Mouse (Mus musculus) embryonic facial prominence, embryonic 12.5 days (tissue): ENCODE data around the gene Mgll. TPM values are rescaled to one million over a fixed set of nuclear protein-coding genes. Genes with fewer than 3 reads are reported as not detected.
A peak's percentile ranks its signal among the peaks of the same experiment; 100 is the strongest.

Experiments used
- ATAC-seq: fragments of 200-750 bp; cut with Nextera tagmentation; 2 replicates; pipeline ENCODE4 v1.8.0; 2017; ENCODE audit not compliant: insufficient number of reproducible peaks, insufficient read depth, low FRiP score, low TSS enrichment
- H3K27ac ChIP-seq: fragments of 300-500 bp; sonication (generic); 2 replicates; pipeline ENCODE4 v1.5.1; 2016; ENCODE audit warnings: mild to moderate bottlenecking
- H3K27me3 ChIP-seq: fragments of 300-500 bp; sonication (generic); 2 replicates; pipeline ENCODE4 v1.6.1; 2016; ENCODE audit warnings: mild to moderate bottlenecking, moderate library complexity
- H3K36me3 ChIP-seq: fragments of 300-500 bp; sonication (generic); 2 replicates; pipeline ENCODE4 v1.6.1; 2016; ENCODE audit warnings: mild to moderate bottlenecking
- H3K4me1 ChIP-seq: fragments of 300-500 bp; sonication (generic); 2 replicates; pipeline ENCODE4 v1.6.1; 2016
- H3K4me2 ChIP-seq: fragments of 300-500 bp; sonication (generic); replicated peaks from 2 replicates; pipeline ENCODE4 v1.6.1; 2016; ENCODE audit warnings: mild to moderate bottlenecking, moderate library complexity
- H3K4me3 ChIP-seq: fragments of 300-500 bp; sonication (generic); 2 replicates; pipeline ENCODE4 v1.5.1; 2016; ENCODE audit warnings: mild to moderate bottlenecking
- H3K9ac ChIP-seq: fragments of 300-500 bp; sonication (generic); 2 replicates; pipeline ENCODE4 v1.6.1; 2016; ENCODE audit warnings: mild to moderate bottlenecking, moderate library complexity
- H3K9me3 ChIP-seq: fragments of 300-500 bp; sonication (generic); 2 replicates; pipeline ENCODE4 v1.6.1; 2016; ENCODE audit warnings: mild to moderate bottlenecking, moderate library complexity
- WGBS: fragments of 180-500 bp; shearing (Covaris S2); methylation state at CpG from one replicate; pipeline ENCODE4 v1.1.7; 2016; 5-methylcytosine and 5-hydroxymethylcytosine counted together
- polyA plus RNA-seq: library from polyadenylated mRNA; unstranded; fragments of >200 nt; fragmentation: Nextera tagmentation; extraction: Ambion mirVana; gene quantifications from 2 replicates; pipeline ENCODE4 v1.2.1, GENCODE M21; 2016

Mgll gene
- polyA plus RNA-seq, 1 experiment from 2014 or later: 8.0 TPM

GRCm38 (mm10) chr6:88721059-88721458, 3.2 kb upstream of the Mgll start:
- H3K4me1 ChIP-seq: 0 out of 2 replicates have a peak, but pooled peaks cover 3% of the 10 kb centered on the region
- no peak overlapping the region for H3K4me2 ChIP-seq
- no peak for ATAC-seq
- H3K27me3 ChIP-seq: peaks cover 7% of the 10 kb centered on the region
- H3K9ac ChIP-seq: no peak overlapping the region
- no peak overlapping the region for H3K4me3 ChIP-seq
- H3K9me3 ChIP-seq: no peaks in the 10 kb centered on the region
- 71% methylated on average over 3 of the region's 3 CpGs for WGBS
- no peaks in the 10 kb centered on the region for H3K36me3 ChIP-seq
- no peak overlapping the region for H3K27ac ChIP-seq

- Histone ChIP-seq H3K27me3 (peaks cover 16% of the 10 kb centered on the region), H3K9me3 (no peaks in the 10 kb centered on the region), H3K36me3 (no peaks in the 10 kb centered on the region), H3K9ac (no peak overlapping the region), H3K4me1 (0 out of 2 replicates have a peak, but pooled peaks cover 3% of the 10 kb centered on the region), H3K4me3 (no peak overlapping the region), H3K4me2 (no peak overlapping the region), H3K27ac (no peak overlapping the region)
- WGBS: 89% methylated on average over 2 of the region's 2 CpGs
- no peak for ATAC-seq
These were observed 1.3 kb upstream of the Mgll start for GRCm38 (mm10) chr6:88722906-88723305.

- Histone ChIP-seq H3K4me1 (0 out of 2 replicates have a peak, but pooled peaks cover 3% of the 10 kb centered on the region), H3K27me3 (peaks cover 16% of the 10 kb centered on the region), H3K36me3 (no peaks in the 10 kb centered on the region), H3K4me3 (peak overlapping the region; percentile 77), H3K4me2 (peak overlapping the region; percentile 96), H3K9ac (peak overlapping the region; percentile 61), H3K9me3 (no peaks in the 10 kb centered on the region), H3K27ac (no peak overlapping the region)
- peak; percentile 39; the same call in 1 of the 2 replicates for ATAC-seq
- 33% methylated on average over 14 of the region's 14 CpGs for WGBS
These were observed 353 bp upstream of the Mgll start for GRCm38 (mm10) chr6:88723806-88724312.

DNA sequence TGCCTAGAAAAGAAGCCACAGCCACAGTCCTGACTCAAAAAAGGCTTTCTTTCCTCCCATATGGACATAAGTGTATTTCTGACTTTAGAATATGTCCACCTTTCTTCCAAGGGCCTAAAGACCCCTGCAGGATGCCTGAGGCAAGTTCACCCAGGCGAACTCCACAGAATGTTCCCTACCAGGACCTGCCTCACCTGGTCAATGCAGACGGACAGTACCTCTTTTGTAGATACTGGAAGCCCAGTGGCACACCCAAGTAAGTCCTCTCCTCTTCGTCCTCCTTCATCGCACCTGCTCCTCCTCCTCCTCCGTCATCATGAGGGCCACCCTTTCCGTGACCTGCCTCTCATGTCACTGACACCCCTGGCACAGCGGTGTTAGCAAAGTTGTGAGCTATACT, 1.4 kb downstream of the Mgll start:
- peaks cover 16% of the 10 kb centered on the region for H3K27me3 ChIP-seq
- H3K9me3 ChIP-seq: no peaks in the 10 kb centered on the region
- H3K4me3 ChIP-seq: no peak overlapping the region
- H3K36me3 ChIP-seq: no peaks in the 10 kb centered on the region
- 54% methylated on average over 7 of the region's 7 CpGs for WGBS
- H3K9ac ChIP-seq: no peak overlapping the region
- 0 out of 2 replicates have a peak, but pooled peaks cover 3% of the 10 kb centered on the region for H3K4me1 ChIP-seq
- H3K27ac ChIP-seq: no peak overlapping the region
- ATAC-seq: no peak
- no peak overlapping the region for H3K4me2 ChIP-seq

DNA sequence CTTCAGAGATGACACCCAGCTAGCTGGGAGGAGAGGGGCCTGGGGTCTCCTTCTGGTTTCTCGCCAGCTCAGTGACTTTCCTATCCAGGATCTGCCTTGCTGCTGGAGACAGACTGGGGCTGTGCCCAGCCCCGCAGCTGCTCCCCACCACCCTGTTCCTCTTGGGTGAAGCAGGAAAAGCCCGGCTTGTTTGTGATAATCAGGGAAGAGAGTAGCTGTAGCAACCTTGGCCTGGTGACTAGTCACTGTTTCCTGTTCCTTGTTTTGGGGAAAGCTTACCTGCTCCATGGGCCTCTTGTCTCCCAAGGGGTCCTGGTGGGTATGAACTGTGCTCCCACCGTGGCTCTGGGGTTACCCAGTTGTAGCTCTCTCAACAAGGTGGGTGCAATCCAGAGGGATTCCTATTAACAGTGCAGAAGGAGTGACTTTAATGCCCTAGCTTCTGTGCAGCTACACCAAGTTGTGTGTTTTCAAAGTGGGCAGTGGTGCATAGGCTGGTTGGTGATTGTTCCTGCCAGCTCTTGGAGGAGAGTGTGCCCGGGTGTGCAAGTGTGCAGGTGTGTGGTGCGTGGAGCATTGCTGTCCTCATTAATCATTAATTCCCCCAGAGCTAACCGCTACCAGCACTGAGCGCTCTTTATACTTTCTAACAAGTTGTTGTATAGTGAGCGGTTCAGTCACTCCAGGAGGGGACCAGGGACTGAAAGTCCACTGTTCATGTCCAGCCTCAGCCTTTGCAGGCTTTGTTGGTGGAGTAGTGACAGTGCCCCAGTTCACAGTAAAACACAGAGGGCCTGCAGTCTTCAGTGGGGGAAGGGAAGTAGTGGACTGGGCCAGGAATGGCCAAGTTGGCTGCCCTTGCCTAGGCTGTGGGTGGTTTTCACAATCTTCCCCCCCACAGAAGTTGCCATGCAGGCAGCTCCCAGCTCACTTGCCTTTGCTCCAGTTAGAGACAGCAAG, 2.3 kb downstream of the Mgll start:
- Histone ChIP-seq H3K9me3 (no peaks in the 10 kb centered on the region), H3K36me3 (no peaks in the 10 kb centered on the region), H3K9ac (no peak overlapping the region), H3K4me2 (no peak overlapping the region), H3K27me3 (peaks cover 21% of the 10 kb centered on the region), H3K4me3 (no peak overlapping the region), H3K4me1 (0 out of 2 replicates have a peak, but pooled peaks cover 3% of the 10 kb centered on the region), H3K27ac (no peak overlapping the region)
- no peak for ATAC-seq
- 68% methylated on average over 9 of the region's 9 CpGs for WGBS

GRCm38 (mm10) chr6:88727490-88727889, 3.3 kb downstream of the Mgll start:
- H3K27ac ChIP-seq: no peak overlapping the region
- no peaks in the 10 kb centered on the region for H3K9me3 ChIP-seq
- WGBS: 86% methylated on average over 5 of the region's 5 CpGs
- H3K4me2 ChIP-seq: no peak overlapping the region
- no peak overlapping the region for H3K9ac ChIP-seq
- no peaks in the 10 kb centered on the region for H3K36me3 ChIP-seq
- H3K27me3 ChIP-seq: peaks cover 23% of the 10 kb centered on the region
- no peak overlapping the region for H3K4me3 ChIP-seq
- ATAC-seq: no peak
- 0 out of 2 replicates have a peak, but pooled peaks cover 3% of the 10 kb centered on the region for H3K4me1 ChIP-seq

DNA sequence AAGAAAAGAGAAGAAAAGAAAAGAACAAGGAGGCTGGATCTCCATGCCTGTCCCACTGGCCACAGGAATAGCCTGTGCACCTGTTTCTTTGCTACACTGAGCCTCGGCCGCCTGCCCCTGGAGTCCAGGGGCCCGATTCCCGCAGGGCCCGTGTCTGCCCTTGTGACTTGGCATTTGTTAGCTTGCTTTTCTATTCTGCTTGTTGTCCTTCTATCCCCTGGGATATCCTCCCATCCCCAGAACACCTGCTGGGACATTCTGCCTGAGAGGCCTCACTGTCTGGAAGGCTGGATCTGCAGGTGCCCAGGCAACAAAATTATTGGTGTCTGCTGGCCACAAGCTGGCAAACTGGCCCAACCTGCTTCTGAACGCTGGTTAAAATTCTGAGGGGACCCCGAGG, 3.8 kb downstream of the Mgll start:
- Histone ChIP-seq H3K9me3 (no peaks in the 10 kb centered on the region), H3K27me3 (peaks cover 19% of the 10 kb centered on the region), H3K4me3 (no peak overlapping the region), H3K4me1 (peaks cover 3% of the 10 kb centered on the region), H3K9ac (no peak overlapping the region), H3K36me3 (no peaks in the 10 kb centered on the region), H3K4me2 (no peak overlapping the region), H3K27ac (no peak overlapping the region)
- ATAC-seq: no peak
- 59% methylated on average over 7 of the region's 7 CpGs for WGBS

GRCm38 (mm10) chr6:88728515-88728914, 4.3 kb downstream of the Mgll start:
- H3K27me3 ChIP-seq: peaks cover 17% of the 10 kb centered on the region
- no peak overlapping the region for H3K4me3 ChIP-seq
- ATAC-seq: no peak
- no peaks in the 10 kb centered on the region for H3K36me3 ChIP-seq
- 83% methylated on average over 5 of the region's 5 CpGs for WGBS
- H3K9me3 ChIP-seq: no peaks in the 10 kb centered on the region
- H3K4me2 ChIP-seq: no peak overlapping the region
- H3K4me1 ChIP-seq: peaks cover 8% of the 10 kb centered on the region
- H3K27ac ChIP-seq: no peak overlapping the region
- no peak overlapping the region for H3K9ac ChIP-seq

DNA sequence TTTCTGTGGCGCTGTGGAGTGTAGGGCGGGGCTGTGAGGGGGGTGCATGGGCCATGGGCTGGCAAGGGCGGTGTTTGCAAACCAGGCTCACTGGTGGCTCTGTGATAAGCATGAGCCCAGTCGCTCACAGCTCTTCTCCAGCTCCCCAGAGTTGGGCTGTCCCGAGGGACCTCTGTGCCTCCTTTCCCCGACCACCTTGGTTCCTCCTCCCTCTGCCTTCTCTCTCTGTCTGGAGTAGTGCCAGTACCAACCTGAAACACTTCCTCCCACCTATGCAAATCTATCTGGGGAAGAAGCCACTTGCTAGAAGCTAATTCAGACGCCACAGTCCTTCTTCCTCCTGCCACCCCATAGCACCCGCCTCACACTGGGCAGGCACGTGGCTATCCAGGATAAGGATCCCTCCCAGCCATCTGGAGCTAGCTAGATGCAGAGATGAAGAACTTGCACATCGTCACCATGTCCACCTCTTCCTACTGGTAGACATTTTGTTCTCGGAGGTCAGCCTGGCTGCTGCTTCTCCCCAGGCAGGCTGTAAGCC, 7.1 kb downstream of the Mgll start:
- H3K27ac ChIP-seq: no peak overlapping the region

DNA sequence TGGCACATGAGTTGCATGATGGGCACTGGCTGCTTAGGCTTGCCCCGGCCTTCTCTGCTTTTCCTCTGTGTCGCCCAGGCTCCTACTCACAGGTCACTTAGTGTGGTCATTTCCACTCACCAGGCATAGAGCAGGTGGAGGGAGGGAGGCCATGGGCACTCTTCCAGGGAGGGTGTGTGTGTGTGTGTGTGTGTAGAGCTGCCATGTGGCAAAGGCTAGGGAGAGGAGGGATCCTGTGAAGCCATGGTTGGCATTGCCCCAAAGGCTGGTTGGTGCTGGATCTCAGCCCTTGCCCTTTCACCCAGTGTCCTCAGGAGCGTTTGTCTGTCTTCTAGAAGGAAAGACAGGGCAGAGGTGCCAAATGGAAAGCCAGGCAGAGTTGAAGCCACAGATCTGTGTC, 7.8 kb downstream of the Mgll start:
- Histone ChIP-seq H3K27ac (no peak overlapping the region), H3K9me3 (no peaks in the 10 kb centered on the region), H3K27me3 (peaks cover 8% of the 10 kb centered on the region; the same call in 1 of the 2 replicates), H3K4me3 (no peak overlapping the region), H3K4me2 (no peak overlapping the region), H3K4me1 (peaks cover 17% of the 10 kb centered on the region), H3K9ac (no peak overlapping the region), H3K36me3 (no peaks in the 10 kb centered on the region)
- ATAC-seq: no peak
- WGBS: 86% methylated on average over 3 of the region's 3 CpGs

More for the DNA sequence above, 7.1 kb downstream of the Mgll start:
- WGBS: 75% methylated on average over 11 of the region's 11 CpGs
- Histone ChIP-seq H3K27me3 (peaks cover 14% of the 10 kb centered on the region), H3K36me3 (no peaks in the 10 kb centered on the region), H3K4me2 (no peak overlapping the region), H3K4me3 (no peak overlapping the region), H3K9ac (no peak overlapping the region), H3K4me1 (peaks cover 10% of the 10 kb centered on the region), H3K9me3 (no peaks in the 10 kb centered on the region)
- ATAC-seq: no peak

DNA sequence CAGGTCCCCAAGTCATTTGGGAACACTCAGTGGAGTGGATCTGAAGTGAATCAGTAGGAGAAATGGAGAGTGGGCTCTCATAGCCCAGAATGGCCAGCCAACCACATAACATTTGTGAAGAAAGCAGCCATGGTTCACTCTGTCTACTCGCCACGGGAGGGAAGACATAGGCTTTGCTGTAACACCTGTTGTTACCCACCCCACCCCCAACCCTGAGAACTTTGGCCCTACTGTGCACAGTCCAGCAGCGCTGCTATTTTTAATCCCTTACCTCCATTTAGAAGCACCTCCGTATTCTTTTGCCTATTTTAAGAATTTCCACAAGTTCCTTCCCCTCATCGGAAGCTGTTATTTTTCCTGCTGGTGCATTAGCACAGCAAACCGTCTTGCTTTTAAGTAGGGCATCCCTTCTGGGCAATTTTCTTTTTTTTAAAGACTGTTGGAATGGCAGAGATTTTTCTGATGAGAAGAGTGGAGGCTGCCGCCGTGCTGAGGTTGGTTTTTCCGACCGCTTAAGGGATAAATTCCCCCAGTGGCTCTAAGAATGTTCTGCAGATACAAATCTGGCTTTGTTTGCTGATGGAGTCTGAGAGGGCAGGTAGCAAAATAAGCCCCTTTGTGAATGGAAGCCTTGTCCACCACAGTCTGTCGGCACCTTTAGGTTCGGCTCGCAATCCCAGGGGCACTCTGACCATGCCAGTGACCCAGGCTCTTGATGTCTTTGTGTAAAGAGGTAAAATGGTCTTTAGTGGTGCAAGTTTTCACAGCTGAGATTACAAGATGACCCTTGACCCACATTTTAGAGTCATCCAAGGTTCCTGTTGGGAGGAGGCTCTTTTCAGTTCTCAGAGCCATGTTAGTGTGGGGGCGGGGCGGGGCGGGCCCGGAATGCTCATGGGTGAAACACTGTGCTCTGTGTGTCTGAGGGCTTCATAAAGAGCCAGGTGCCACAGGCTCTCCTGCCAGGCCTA, 8.7 kb downstream of the Mgll start:
- H3K9ac ChIP-seq: no peak overlapping the region
- H3K36me3 ChIP-seq: no peaks in the 10 kb centered on the region
- peak overlapping the region; percentile 9; the same call in 1 of the 2 replicates for H3K4me2 ChIP-seq
- 0 out of 2 replicates have a peak overlapping the region, but pooled peaks have one; percentile 23 for H3K27ac ChIP-seq
- 0 out of 2 replicates have a peak, but pooled peaks have one; percentile 23 for ATAC-seq
- WGBS: 27% methylated on average over 17 of the region's 17 CpGs
- H3K4me3 ChIP-seq: no peak overlapping the region
- peaks cover 8% of the 10 kb centered on the region; the same call in 1 of the 2 replicates for H3K27me3 ChIP-seq
- no peaks in the 10 kb centered on the region for H3K9me3 ChIP-seq
- peaks cover 19% of the 10 kb centered on the region for H3K4me1 ChIP-seq
